Mouse (Mus musculus) hindlimb bud, embryonic 11.5 days (tissue): ENCODE measurements around the gene Cfap77.

Source experiments
- DNase-seq: peaks from one replicate; pipeline ENCODE4 v3.0.0-alpha.2; 2012; ENCODE audit warnings: low read depth, low spot score; ENCODE audit errors: extremely low spot score

Gene Cfap77

DNA sequence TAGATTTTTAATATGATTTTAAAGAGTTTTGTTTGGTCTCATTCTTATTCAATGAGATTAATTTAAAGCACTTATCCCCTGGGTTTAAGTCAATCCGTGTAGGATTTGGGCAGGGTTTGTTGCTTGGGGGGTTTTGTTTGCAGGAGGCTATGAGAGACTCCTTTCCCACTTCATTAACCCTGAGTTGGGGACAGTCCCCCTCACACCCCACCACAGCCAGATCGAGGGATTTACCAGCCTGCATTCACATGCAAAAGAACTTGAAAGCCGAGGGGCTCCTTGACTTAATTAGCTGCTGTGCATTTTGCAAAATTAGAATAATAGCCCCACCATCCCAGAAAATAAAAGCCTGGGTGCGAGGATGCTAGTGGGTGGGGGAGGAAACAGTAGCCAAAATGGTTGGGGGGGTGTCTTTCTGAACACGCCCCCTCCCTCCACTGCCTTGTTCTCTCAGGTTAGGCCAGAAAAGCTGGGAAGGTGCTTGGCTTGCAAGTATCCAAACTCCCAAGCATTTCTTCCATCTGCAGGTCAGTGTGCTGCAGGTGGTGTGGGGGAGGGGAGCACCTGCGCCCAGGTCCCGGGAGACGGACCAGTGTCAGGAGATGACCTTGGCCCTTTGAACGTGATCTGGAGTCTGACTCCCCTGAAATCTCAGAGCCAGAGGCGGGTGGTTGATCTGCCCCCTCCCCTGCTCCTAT lies 147.0 kb downstream of the Cfap77 start:
- no peak for DNase-seq

DNA sequence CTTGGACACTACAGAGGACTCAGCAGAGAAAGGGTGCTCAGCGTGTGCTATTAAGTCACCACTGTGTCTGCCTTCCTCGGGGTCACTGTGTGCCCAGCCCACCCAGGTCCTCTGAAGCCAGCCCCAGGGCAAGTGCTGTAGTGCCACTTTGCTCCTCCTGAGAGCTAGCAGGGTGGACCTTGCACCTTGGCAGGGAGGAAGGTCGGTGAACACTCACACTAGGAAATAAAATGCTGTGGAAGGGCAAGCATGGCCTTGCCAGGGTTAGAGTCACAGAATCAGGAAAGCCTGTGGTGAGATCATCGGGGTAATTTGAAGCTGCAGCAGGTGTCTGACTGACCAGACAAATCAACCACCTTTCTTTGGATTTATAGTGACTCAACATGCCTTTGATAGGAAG lies 149.3 kb downstream of the Cfap77 start:
- DNase-seq: no peak

DNA sequence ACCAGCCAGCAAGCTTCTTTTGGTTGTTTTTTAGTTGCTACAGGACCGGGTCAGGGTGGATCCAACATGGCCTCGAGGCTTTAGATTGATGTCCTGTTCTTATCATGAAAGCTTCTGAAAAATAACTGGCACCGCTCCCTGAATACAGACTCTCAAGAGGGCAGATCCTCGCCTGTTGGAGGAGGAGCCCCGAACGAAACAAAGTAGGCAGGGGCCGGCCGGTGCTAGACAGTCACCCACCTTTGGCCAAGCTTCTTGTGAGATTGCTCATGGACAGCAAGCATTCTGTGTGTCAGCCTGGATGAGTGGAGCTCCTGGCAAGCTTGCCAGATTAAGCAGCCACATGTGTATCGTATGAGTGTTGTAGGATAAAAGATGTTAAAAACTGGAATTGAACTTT lies 150.1 kb downstream of the Cfap77 start:
- no peak for DNase-seq

DNA sequence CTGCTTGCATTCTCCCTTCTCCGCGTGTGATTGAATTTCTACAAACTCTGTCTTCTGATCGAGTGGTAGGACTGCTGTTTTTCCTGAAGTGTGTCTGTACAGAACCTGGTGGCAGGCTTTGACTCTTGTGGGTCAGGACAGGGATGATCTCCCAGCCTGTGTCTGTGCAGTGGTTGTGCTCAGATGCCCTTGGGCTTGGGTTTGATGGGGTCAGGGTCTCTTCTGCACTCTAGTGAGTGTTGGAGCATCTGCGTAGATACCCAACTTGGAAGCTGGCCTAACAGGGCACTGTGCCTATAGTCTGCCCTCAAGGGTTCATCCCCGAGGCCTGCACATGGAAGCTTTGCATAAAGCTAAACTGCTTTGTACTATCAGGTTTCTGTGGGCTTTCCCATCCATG lies 151.0 kb downstream of the Cfap77 start:
- no peak for DNase-seq

DNA sequence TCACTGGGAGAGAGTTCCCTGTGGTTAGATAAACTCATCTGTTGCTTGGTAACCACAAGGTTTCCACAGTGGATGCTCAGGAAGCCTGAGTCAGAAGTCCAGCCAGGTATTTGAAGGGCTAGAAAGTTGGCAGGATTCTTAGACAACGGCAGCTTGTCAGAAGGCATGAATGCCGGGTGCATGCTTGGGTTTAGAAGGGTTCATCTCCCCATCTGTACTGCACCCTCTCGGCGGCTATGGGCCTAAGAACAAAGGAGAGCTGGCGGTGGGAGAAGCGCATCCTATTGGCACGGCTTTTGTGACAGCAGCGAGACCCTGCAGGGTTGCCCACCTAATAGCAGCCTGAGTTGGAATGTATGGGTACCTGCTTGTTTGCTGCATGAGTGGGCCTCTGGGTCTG lies 152.6 kb downstream of the Cfap77 start:
- no peak for DNase-seq

DNA sequence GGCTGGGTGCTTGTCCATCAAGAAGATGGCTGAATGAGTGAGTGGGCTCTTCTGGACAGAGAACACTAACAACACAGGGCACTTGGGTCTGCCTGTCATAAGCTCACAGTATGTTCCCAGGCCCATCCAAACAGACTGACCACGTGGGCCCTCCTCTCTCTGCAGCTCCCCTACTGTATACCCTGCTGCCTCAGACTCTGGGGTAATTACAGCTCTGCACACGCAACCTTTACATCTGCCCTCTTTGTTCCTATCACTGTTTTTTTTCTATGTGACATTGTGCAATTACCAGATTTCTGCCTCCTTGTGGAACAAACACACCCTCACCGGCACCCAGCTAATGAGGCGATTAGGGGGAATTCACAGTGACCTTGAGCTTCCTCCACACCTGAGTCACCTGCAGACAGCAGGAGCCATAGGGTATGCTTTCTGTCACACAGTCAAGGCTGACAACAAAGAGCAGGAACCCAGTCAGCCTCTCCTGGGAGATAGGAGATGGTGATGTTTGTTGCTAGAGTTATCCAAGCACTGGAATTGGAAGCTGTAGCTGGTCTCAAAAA lies 157.4 kb downstream of the Cfap77 start:
- no peak for DNase-seq

DNA sequence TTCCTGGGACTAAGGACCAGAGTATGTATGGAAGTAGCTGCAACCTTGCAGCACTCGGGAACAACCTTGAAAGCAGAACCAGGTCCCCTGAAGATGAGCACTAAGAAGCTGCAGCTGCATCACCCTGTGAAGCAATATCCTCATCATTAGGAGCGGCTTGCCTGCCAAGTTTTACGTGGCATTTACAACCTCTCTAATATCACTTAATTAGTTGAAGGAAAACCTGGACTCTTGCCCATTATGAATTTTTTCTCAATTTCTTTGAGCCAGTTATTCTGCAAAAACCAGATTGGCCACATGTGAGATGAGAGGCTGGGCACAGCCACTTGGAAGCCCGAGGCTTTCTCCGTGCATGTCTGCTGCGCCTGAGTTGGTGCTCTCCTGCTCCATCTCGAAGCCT lies 159.0 kb downstream of the Cfap77 start:
- no peak for DNase-seq

DNA sequence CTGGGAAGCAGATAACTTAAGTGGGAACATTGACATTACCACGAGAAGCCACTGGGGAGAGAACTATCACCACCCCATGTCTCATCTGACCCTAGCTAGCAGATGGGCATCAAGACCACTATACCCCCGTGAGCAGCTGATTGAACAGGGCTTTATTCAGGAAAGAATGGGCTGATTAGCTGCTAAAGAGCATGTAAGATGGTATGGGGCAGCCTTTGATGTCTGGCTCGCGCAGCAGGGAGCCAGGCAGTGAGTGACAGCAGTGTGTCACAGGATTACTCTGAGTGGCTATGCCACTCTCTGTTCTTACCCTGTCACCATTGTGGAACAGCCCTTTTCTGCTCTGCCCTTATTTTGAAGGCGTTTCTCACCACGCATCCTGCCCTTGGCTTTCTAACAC lies 161.3 kb downstream of the Cfap77 start:
- no peak for DNase-seq

DNA sequence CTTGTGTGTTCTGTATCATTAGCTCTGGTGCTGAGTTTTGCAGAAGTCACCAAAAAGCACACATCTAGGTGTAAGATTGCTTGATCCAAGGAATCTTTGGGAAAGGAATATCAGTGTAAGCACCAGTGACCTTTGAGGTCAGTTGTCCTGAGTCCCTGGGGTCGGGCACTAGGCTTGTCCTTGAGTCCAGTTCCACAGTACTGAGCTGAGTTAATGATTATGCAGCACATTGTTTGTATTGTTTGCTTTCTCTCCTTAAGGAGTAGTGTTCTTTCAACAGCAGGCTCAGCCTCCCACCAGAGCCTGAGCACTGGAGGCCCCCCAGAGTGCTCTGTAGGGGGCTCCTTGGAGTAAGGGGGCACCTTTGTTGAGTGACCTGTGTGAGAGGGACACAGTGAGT lies 162.1 kb downstream of the Cfap77 start:
- no peak for DNase-seq

DNA sequence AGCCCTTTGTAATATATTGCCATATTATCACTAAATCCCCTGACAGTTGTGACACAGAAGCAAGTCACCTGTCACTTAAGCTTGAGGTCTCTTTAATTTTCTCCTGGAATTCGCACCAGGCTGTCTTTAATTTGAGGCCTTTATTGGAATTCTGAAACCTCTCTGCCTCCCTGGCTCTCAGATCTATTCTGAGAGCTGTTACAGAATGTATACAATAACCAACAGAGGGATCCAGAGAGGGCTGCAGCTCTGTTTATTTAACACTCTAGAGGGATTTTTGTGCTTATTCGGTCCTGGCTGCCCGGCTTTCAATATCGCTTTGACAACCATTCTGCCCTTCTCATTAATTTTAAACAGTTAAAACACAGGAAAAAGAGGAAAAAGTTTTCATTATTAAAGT lies 170.0 kb downstream of the Cfap77 start:
- DNase-seq: no peak

DNA sequence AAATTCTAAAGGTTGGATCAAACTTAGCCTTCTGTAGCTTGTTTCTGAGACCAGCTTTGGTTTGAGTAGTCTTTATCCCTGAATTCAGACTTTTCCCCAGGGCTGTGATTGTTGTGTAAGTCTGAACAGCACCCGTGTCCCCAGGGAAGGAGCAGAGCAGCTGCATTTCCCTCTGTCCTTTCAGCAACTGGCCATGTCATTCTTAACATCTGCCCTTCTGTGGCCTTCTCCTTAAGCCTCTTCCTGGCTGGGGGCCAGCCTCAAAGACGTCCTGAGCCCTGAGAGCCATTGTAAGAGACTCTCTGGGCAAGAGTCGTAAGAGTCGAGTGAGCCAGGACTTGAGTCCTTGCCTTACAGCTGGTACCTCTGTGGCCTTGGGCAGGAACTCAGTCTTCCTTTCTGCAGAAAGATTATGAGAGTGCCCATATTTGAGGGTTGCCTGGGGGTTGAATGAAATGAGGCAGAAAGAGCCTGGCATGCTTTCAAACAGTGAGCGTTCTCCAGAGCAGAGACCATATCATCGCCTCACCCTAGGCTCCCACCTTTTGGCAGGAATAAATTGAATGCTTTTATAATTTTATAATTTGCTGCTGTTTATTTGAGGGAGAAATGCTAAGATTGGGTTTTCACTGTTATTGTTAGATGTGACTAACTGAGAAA lies 171.9 kb downstream of the Cfap77 start:
- DNase-seq: no peak

DNA sequence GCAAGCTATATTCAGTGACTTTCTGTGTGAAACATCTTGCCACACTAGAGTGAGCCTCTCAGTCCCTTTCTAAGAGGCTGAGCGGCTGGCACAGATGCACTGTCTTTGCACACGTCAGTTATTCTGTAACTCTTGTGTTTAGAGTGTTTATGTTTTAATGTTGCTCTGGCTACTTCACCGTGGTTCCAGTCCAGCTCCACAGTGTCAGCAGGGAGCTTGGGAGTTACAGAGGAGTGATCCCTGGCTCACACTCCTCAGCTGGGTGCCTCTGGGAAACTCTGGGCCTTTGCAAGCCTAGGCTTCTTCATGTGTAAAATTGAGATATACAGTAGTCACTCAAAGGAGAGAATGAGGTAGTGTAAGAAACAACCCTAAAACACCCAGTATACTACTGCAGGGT lies 172.8 kb downstream of the Cfap77 start:
- no peak for DNase-seq

DNA sequence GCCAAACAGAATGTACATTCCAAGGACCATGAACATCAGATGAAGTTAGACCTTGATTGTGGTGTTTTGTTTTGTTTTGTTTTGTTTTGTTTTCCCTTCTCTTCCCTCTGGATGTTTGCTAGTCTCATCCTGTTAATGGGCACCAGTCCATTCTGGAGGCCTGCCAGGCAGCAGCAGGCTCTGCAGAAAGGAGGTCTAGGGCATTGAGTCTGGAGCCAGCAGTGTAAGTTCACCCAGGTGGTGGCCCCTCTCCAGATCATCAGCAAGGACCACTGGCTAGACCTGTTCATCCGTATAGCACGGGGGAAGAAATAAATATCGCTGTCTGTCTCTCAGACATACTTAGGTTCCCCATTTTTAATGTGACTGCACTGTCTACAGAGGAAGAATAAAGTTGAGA lies 173.6 kb downstream of the Cfap77 start:
- no peak for DNase-seq
